Mouse (Mus musculus): ENCODE results near the gene Dus2.

DNA sequence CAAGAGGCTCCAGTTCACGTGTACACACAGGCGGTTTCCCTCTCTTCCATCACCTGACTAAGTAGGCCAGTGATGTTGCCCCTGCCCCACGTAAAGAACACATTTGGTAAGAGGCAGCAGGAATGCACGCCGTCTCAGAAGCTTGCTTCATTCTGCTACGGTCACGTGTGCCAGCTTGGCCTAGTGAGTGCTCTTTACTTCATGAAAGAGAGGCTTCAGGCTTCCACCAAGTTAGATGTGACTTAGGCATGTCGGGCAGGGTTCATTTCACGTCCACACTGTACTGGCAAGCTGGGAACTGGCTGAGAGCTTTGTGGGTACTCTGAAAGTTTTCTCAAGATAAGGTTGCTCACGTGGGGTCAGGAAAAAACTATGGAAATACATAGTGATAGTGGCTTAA lies 47.6 kb downstream of the Dus2 start:
- no peak for TF ChIP-seq POLR2A (IDR thresholded peaks at IDR 0.05; ENCODE audit: low read depth, low read length)
- no peak for TF ChIP-seq CTCF (conservative IDR thresholded peaks at IDR 0.05 in 1 of 2, IDR thresholded peaks at IDR 0.05 in 1 of 2; ENCODE audit: low read depth in 2 of 2, low read length in 2 of 2)
- no peak for TF ChIP-seq EP300 (IDR thresholded peaks at IDR 0.05; ENCODE audit: low read length)
- no peak for TF ChIP-seq MYC (IDR thresholded peaks at IDR 0.05; ENCODE audit: low read depth, low read length)
- TF ChIP-seq KAT2A (IDR thresholded peaks at IDR 0.05; ENCODE audit: insufficient replicate concordance, low read length) = no peak
- TF ChIP-seq MAFK (IDR thresholded peaks at IDR 0.05; ENCODE audit: insufficient replicate concordance, low read length) = no peak
- no peak for TF ChIP-seq MEF2A (IDR thresholded peaks at IDR 0.05; ENCODE audit: borderline replicate concordance, low read depth, low read length)
- TF ChIP-seq GABPA (IDR thresholded peaks at IDR 0.05; ENCODE audit: insufficient replicate concordance, low read depth, low read length) = no peak
- TF ChIP-seq USF1 (IDR thresholded peaks at IDR 0.05; ENCODE audit: low read depth, low read length) = no peak
- no peak for TF ChIP-seq SMC3 (IDR thresholded peaks at IDR 0.05; ENCODE audit: low read depth, low read length)
- no peak for TF ChIP-seq TCF12 (IDR thresholded peaks at IDR 0.05; ENCODE audit: low read depth, low read length)
- TF ChIP-seq TBP (conservative IDR thresholded peaks at IDR 0.05; ENCODE audit: low read depth, low read length) = no peak
- TF ChIP-seq IRF4 (IDR thresholded peaks at IDR 0.05; ENCODE audit: low read depth, low read length) = no peak
- no peak for TF ChIP-seq MXI1 (IDR thresholded peaks at IDR 0.05; ENCODE audit: low read depth, low read length)

All from CH12.LX (cell line).